Mouse (Mus musculus): ENCODE measurements at regions not wholly inside any gene's neighbourhood (a gene's known extent, or its start where the extent isn't known, plus 50 kb on each side); places are given as distances from the start of the nearest gene placed in this dataset.
A peak's percentile ranks its signal among the peaks of the same experiment; 100 is the strongest.

GRCm38 (mm10) chr3:115575371-115575770, 139.5 kb downstream of the S1pr1 start:
- no peaks in the 10 kb centered on the region for H3K27me3 ChIP-seq (replicated peaks; ENCODE audit: control insufficient read depth, insufficient read depth, low read length)
- no peak overlapping the region for H3K4me3 ChIP-seq (ENCODE audit: low read depth, low read length)
- H3K9me3 ChIP-seq (ENCODE audit: control insufficient read depth, low read length): no peaks in the 10 kb centered on the region
- H3K9ac ChIP-seq (ENCODE audit: low read depth, low read length): no peak overlapping the region
- no peak overlapping the region for H3K27ac ChIP-seq (replicated peaks; ENCODE audit: low read depth, low read length)
- no peaks in the 10 kb centered on the region for H3K36me3 ChIP-seq (ENCODE audit: control insufficient read depth, insufficient read depth, low read length)
- ATAC-seq (ENCODE audit: low read depth): no peak
- no peak overlapping the region for H3K4me2 ChIP-seq (ENCODE audit: low read depth, low read length)
- DNase-seq (ENCODE audit: low spot score): no peak
- 88% methylated on average over 2 of the region's 2 CpGs for WGBS
- H3K4me1 ChIP-seq (ENCODE audit: control insufficient read depth, insufficient read depth, low read length): peaks cover 3% of the 10 kb centered on the region; the same call in 1 of the 2 replicates

- no peak overlapping the region for H3K9ac ChIP-seq (ENCODE audit: low read depth, low read length)
- no peaks in the 10 kb centered on the region for H3K9me3 ChIP-seq (ENCODE audit: control insufficient read depth, low read length)
- ATAC-seq (ENCODE audit: low read depth) (no peak), DNase-seq (ENCODE audit: low spot score) (no peak)
- H3K27ac ChIP-seq (replicated peaks; ENCODE audit: low read depth, low read length): no peak overlapping the region
- H3K4me3 ChIP-seq (ENCODE audit: low read depth, low read length): no peak overlapping the region
- WGBS: 81% methylated on average over 7 of the region's 7 CpGs
- no peaks in the 10 kb centered on the region for H3K36me3 ChIP-seq (ENCODE audit: control insufficient read depth, insufficient read depth, low read length)
- H3K27me3 ChIP-seq (replicated peaks; ENCODE audit: control insufficient read depth, insufficient read depth, low read length): no peaks in the 10 kb centered on the region
- H3K4me1 ChIP-seq (ENCODE audit: control insufficient read depth, insufficient read depth, low read length): no peaks in the 10 kb centered on the region
- H3K4me2 ChIP-seq (ENCODE audit: low read depth, low read length): no peak overlapping the region
These were observed 152.1 kb downstream of the S1pr1 start for GRCm38 (mm10) chr3:115562735-115563134.

- Histone ChIP-seq H3K4me1 (ENCODE audit: control insufficient read depth, insufficient read depth, low read length) (peaks cover 9% of the 10 kb centered on the region; the same call in 1 of the 2 replicates), H3K27ac (replicated peaks; ENCODE audit: low read depth, low read length) (no peak overlapping the region), H3K4me2 (ENCODE audit: low read depth, low read length) (peak overlapping the region; percentile 35), H3K4me3 (ENCODE audit: low read depth, low read length) (no peak overlapping the region), H3K27me3 (replicated peaks; ENCODE audit: control insufficient read depth, insufficient read depth, low read length) (no peaks in the 10 kb centered on the region), H3K9ac (ENCODE audit: low read depth, low read length) (no peak overlapping the region), H3K36me3 (ENCODE audit: control insufficient read depth, insufficient read depth, low read length) (no peaks in the 10 kb centered on the region), H3K9me3 (ENCODE audit: control insufficient read depth, low read length) (no peaks in the 10 kb centered on the region)
- peak; percentile 56 for DNase-seq (ENCODE audit: low spot score)
- peak; percentile 71; the same call in 1 of the 2 replicates for ATAC-seq (ENCODE audit: low read depth)
- WGBS: 39% methylated on average over 10 of the region's 10 CpGs
These were observed 159.8 kb downstream of the S1pr1 start for GRCm38 (mm10) chr3:115554809-115555708.

- H3K27ac ChIP-seq (replicated peaks; ENCODE audit: low read depth, low read length): no peak overlapping the region
- no peak overlapping the region for H3K9ac ChIP-seq (ENCODE audit: low read depth, low read length)
- peak overlapping the region; percentile 35; the same call in 1 of the 2 replicates for H3K4me2 ChIP-seq (ENCODE audit: low read depth, low read length)
- 23% methylated on average over 10 of the region's 10 CpGs for WGBS
- DNase-seq (ENCODE audit: low spot score) (peak; percentile 42), ATAC-seq (ENCODE audit: low read depth) (no peak)
- H3K27me3 ChIP-seq (replicated peaks; ENCODE audit: control insufficient read depth, insufficient read depth, low read length): no peaks in the 10 kb centered on the region
- H3K4me1 ChIP-seq (ENCODE audit: control insufficient read depth, insufficient read depth, low read length): peaks cover 9% of the 10 kb centered on the region; the same call in 1 of the 2 replicates
- no peaks in the 10 kb centered on the region for H3K36me3 ChIP-seq (ENCODE audit: control insufficient read depth, insufficient read depth, low read length)
- peak overlapping the region; percentile 1; the same call in 1 of the 2 replicates for H3K4me3 ChIP-seq (ENCODE audit: low read depth, low read length)
- no peaks in the 10 kb centered on the region for H3K9me3 ChIP-seq (ENCODE audit: control insufficient read depth, low read length)
These were observed 160.9 kb downstream of the S1pr1 start for GRCm38 (mm10) chr3:115553848-115554515.

- DNase-seq (ENCODE audit: low spot score): peak; percentile 45
- H3K27me3 ChIP-seq (replicated peaks; ENCODE audit: control insufficient read depth, insufficient read depth, low read length): no peaks in the 10 kb centered on the region
- no peaks in the 10 kb centered on the region for H3K36me3 ChIP-seq (ENCODE audit: control insufficient read depth, insufficient read depth, low read length)
- no peak overlapping the region for H3K27ac ChIP-seq (replicated peaks; ENCODE audit: low read depth, low read length)
- H3K9ac ChIP-seq (ENCODE audit: low read depth, low read length): no peak overlapping the region
- H3K4me3 ChIP-seq (ENCODE audit: low read depth, low read length): no peak overlapping the region
- no peak overlapping the region for H3K4me2 ChIP-seq (ENCODE audit: low read depth, low read length)
- WGBS: 97% methylated on average over 1 of the region's 1 CpGs
- H3K4me1 ChIP-seq (ENCODE audit: control insufficient read depth, insufficient read depth, low read length): no peaks in the 10 kb centered on the region
- no peaks in the 10 kb centered on the region for H3K9me3 ChIP-seq (ENCODE audit: control insufficient read depth, low read length)
- ATAC-seq (ENCODE audit: low read depth): no peak
These were observed 173.1 kb downstream of the S1pr1 start for GRCm38 (mm10) chr3:115541789-115542188.

GRCm38 (mm10) chr3:115538355-115538754, 176.5 kb downstream of the S1pr1 start:
- Histone ChIP-seq H3K9me3 (ENCODE audit: control insufficient read depth, low read length) (no peaks in the 10 kb centered on the region), H3K4me1 (ENCODE audit: control insufficient read depth, insufficient read depth, low read length) (no peaks in the 10 kb centered on the region), H3K4me2 (ENCODE audit: low read depth, low read length) (no peak overlapping the region), H3K4me3 (ENCODE audit: low read depth, low read length) (no peak overlapping the region), H3K36me3 (ENCODE audit: control insufficient read depth, insufficient read depth, low read length) (no peaks in the 10 kb centered on the region), H3K27me3 (replicated peaks; ENCODE audit: control insufficient read depth, insufficient read depth, low read length) (no peaks in the 10 kb centered on the region), H3K27ac (replicated peaks; ENCODE audit: low read depth, low read length) (no peak overlapping the region), H3K9ac (ENCODE audit: low read depth, low read length) (no peak overlapping the region)
- WGBS: 83% methylated on average over 6 of the region's 6 CpGs
- ATAC-seq (ENCODE audit: low read depth): no peak
- DNase-seq (ENCODE audit: low spot score): no peak

GRCm38 (mm10) chr3:115532141-115532735, 182.6 kb downstream of the S1pr1 start:
- WGBS: 80% methylated on average over 18 of the region's 18 CpGs
- DNase-seq (ENCODE audit: low spot score) (no peak), ATAC-seq (ENCODE audit: low read depth) (no peak)
- Histone ChIP-seq H3K9ac (ENCODE audit: low read depth, low read length) (no peak overlapping the region), H3K27me3 (replicated peaks; ENCODE audit: control insufficient read depth, insufficient read depth, low read length) (no peaks in the 10 kb centered on the region), H3K36me3 (ENCODE audit: control insufficient read depth, insufficient read depth, low read length) (no peaks in the 10 kb centered on the region), H3K4me2 (ENCODE audit: low read depth, low read length) (no peak overlapping the region), H3K4me1 (ENCODE audit: control insufficient read depth, insufficient read depth, low read length) (no peaks in the 10 kb centered on the region), H3K9me3 (ENCODE audit: control insufficient read depth, low read length) (no peaks in the 10 kb centered on the region), H3K4me3 (ENCODE audit: low read depth, low read length) (no peak overlapping the region), H3K27ac (replicated peaks; ENCODE audit: low read depth, low read length) (no peak overlapping the region)

GRCm38 (mm10) chr3:115530441-115530840, 184.4 kb downstream of the S1pr1 start:
- DNase-seq (ENCODE audit: low spot score): no peak
- H3K9ac ChIP-seq (ENCODE audit: low read depth, low read length): no peak overlapping the region
- H3K4me3 ChIP-seq (ENCODE audit: low read depth, low read length): no peak overlapping the region
- H3K27me3 ChIP-seq (replicated peaks; ENCODE audit: control insufficient read depth, insufficient read depth, low read length): no peaks in the 10 kb centered on the region
- 68% methylated on average over 3 of the region's 3 CpGs for WGBS
- H3K4me2 ChIP-seq (ENCODE audit: low read depth, low read length): no peak overlapping the region
- H3K36me3 ChIP-seq (ENCODE audit: control insufficient read depth, insufficient read depth, low read length): no peaks in the 10 kb centered on the region
- no peaks in the 10 kb centered on the region for H3K4me1 ChIP-seq (ENCODE audit: control insufficient read depth, insufficient read depth, low read length)
- H3K27ac ChIP-seq (replicated peaks; ENCODE audit: low read depth, low read length): no peak overlapping the region
- no peak for ATAC-seq (ENCODE audit: low read depth)
- H3K9me3 ChIP-seq (ENCODE audit: control insufficient read depth, low read length): no peaks in the 10 kb centered on the region

Data from embryonic facial prominence, embryonic 14.5 days (tissue).